Mouse (Mus musculus) left cerebral cortex, postnatal 4 days (tissue): ENCODE results near the gene Slc5a9. TPM values are rescaled to one million over a fixed set of nuclear protein-coding genes. Genes with fewer than 3 reads are reported as not detected.
"Not testable (repeated sequence)": the region's sequence is repeated elsewhere in the genome, so short reads cannot be mapped to it uniquely, and the experiment has no call there.

Experiments
- DNase-seq: peaks from one replicate; pipeline ENCODE4 v3.0.0-alpha.2; 2022
- intact Hi-C: fragments of 180-260 bp; cut with DNase I; formaldehyde crosslinking; loops from one replicate; pipeline ENCODE4 v1.15.1; 2025
- total RNA-seq, 2 experiments: library from RNA; stranded (reverse); gene quantifications; 2 replicates each; pipeline ENCODE4 v1.2.3; 2021

Gene Slc5a9
- not detected for total RNA-seq

DNA sequence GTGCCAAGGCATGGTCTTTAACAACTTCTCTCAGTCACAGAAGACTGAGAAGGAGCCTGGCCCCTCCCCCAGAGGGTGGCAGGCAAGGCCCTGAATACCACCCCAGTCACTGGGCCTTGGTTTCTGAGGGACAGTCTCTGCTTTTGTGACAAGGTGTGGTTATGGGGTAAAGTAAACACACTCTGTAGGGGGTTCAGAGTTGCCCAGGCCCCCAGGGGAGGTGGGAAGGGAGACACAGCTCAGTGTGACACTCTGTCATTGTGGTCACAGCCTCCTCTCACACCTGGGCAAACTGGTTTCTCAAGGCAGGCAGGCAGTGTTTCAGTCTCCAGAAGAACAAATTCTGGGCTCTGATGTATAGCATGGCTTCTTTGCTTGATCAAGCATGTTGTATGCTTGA is at the start of gene Slc5a9:
Gene Slc5a9, minus strand, starts transcription at position 144 of the 400 bp plus-strand sequence.
- intact Hi-C loops, result no loop called here
- DNase-seq, result no peak

DNA sequence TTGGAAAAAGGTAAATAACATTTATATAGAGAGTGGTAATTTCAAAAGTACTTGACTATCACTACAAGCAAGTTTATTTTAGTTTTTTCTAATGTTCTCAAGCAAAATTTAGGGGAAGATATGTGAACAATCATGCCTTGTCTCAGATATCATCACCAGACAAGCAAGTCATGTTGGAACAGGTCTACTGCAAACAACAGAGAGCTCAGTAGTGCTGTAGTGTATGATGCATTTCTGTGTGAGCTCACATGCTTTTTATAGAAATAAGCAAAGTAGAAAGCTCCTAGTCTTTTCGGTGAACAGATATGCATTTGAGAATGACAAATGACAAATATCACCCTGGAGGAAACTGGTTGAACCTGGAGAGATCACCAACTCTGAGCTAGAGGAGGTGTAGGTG is 16.4 kb upstream of the Slc5a9 start, which contains the start of gene Skint8:
Gene Skint8, plus strand, starts transcription at position 301 of the 400 bp plus-strand sequence.
- intact Hi-C loops, result no loop called here
- DNase-seq, result no peak

DNA sequence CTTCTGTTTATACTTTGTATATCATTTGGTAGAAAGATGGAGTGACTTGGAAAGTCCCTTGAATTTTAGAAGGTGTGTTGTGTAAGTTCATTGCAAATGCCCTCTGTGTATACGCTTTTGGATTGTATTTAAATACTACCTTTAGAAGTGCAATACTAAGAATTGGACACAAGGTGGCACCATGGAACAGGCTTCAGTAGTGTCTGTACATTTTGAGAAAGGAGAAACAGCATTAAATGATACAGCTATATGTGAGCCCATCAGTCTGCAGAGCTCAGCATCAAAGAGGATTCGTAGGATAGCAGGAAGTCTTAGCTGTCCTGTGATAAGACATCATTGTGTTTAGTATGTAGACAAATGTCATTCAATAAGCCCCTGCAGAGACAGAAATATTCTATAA is 5.2 kb upstream of the Slc5a9 start:
- intact Hi-C loops, result loop anchor here (5.0 kb wide), 1 partner anchor 64 kb away; the partner anchor contains the start of gene Skint7
- DNase-seq, result no peak

DNA sequence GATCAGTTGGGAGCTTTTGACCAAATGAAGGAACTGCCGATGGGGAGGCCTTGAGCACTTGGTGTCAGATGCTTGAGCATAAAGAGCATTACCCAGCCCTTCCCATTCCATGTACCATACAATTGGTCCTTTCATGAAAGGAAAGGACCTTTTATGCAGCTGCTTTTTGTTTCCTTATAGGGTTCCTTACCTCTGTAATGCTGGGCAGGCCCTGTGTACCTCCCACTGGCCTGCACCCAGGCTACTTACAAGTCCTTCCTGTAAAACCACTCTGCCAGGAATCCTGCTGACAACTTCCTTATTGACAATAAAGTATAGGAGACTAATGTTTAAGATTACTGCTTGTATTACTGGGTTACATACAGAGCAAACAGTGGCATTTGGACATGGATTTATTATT is 1.2 kb downstream of the Slc5a9 start:
- intact Hi-C loops, result no loop called here

DNA sequence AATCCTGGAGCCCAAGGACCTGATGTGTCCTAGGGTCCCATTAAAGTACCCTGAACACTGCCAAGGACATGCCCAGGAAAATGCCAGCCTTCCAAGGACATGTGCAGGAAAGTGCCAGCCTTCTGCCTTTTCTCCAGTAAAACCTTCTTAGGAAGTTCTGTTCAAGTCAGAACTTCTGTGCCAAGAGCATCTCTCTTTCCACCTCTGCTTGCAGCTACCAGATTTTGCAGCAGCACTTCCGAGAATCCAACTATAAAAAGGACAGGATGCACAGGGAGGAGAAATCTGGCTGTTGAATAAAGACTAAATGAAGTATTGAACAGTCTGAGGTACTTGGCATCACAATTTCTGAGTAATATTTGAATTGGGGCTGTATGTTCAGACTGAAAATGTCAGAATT is 2.2 kb downstream of the Slc5a9 start:
- intact Hi-C loops, DNase-seq: not testable (repeated sequence)

More for the DNA sequence above, 1.2 kb downstream of the Slc5a9 start:
- no peak for DNase-seq

DNA sequence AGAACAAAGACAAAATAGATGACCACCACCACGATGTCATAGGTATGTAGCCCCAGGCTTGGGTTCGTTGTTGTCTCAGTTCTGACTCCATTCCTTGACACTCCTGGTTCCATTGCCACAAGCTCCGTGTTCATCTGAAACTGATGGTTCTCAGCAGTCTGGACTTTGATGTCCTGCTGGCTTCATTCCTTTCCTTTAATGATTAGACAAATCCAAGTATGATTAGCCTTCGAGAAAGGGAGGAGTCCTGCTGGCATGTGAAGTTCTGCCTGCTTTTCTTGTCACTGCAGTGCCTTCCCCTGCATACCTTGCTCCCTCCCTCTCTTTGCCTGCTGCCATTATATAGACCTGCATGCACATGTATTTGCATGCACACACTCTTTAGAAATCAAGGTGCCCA is 4.2 kb downstream of the Slc5a9 start:
- no peak for DNase-seq

DNA sequence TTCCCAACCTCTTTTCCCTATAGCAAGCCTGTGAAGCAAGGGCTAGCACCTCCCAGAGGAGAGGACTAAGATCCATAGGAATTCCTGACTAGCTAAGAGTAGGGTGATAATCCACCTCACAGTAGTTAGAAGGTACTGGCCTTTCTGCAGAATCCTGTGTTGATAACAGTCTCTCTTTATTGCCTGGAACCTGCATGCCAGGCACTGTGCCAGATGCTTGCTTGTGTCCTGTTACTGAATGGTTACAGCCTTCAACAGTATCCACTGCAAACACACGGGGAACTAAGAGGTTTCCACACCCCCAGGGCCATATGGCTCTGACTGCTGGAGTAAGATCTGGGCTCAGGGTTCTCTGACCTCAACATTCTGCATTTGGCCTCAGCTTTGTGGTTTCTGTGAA is 5.0 kb downstream of the Slc5a9 start:
- no peak for DNase-seq
- intact Hi-C loops, result no loop called here

More for the DNA sequence above, 4.2 kb downstream of the Slc5a9 start:
- intact Hi-C loops, result no loop called here

DNA sequence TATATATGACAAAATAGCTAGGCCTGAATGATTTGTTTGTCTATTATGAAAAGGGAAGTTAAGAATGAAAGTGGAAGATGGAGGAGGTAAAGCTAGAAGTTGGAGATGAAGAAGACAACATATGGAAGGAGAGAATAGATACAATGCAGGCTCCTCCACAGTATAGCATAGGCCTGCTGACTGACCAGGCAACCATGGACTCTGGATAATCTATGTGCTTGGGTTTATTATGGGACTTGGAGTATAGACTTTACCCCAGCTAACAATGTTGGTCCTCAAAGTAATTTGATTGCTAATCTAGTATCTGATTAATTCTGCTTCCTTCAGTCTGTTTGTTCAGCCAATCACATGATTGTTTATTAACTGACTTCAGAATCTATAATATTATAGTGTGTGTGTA is 10.6 kb downstream of the Slc5a9 start:
- intact Hi-C loops, result no loop called here
- DNase-seq, result no peak

DNA sequence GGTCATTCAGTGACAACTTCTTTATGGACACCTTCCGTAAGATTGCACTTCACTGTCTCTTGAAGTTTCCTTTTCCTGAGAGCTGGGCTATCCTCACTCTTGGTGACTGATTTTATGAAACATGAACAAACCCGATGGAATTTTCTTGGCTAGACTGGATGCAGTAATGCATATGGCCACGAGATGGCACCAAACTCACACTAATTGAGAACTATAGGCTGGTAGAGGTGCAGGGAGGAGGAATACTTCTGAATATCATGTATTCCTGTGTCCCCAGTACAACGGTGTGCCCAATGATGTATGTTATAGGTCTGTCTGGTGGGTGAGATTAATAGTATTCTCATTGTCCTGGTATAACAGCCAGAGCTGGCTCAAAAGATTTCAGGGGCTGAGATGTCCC is 16.1 kb downstream of the Slc5a9 start:
- intact Hi-C loops, result no loop called here
- DNase-seq, result peak; percentile 55

DNA sequence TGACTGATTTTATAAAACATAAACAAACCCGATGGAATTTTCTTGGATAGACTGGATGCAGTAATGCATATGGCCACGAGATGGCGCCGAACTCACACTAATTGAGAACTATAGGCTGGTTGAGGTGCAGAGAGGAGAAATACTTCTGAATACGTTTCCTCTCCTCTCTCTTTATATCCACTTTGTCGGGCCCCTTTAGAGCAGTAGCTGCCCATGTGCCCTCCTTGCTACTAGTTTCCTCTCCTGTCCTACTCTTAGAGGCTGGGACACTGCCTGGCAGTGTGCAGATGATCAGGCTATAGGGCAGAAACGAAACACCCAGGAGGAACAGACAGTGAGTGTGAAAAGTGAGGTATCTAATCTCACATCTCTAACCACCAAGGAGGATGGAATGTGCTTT is 16.7 kb downstream of the Slc5a9 start:
- peak; percentile 62 for DNase-seq
- intact Hi-C loops, result no loop called here

DNA sequence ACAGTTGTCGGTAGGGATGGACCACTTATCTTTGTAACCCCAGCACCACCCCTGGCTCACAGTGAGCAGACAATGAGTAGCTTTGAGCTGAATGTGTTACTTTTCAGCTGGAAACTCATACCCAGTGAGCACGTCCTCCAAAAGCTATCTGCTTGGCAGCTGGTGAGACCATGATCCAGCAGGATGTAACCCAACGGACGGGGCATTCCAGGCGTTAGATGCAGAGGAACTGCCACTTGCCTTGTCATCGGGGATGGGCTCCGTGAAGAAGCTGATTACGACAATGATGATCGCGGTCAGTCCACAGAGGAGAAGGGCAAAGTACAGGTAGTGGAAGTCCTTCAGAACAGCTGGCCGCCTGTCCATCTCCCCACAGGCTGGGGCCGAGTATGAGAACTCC is 19.2 kb downstream of the Slc5a9 start:
- intact Hi-C loops, result no loop called here
- no peak for DNase-seq

DNA sequence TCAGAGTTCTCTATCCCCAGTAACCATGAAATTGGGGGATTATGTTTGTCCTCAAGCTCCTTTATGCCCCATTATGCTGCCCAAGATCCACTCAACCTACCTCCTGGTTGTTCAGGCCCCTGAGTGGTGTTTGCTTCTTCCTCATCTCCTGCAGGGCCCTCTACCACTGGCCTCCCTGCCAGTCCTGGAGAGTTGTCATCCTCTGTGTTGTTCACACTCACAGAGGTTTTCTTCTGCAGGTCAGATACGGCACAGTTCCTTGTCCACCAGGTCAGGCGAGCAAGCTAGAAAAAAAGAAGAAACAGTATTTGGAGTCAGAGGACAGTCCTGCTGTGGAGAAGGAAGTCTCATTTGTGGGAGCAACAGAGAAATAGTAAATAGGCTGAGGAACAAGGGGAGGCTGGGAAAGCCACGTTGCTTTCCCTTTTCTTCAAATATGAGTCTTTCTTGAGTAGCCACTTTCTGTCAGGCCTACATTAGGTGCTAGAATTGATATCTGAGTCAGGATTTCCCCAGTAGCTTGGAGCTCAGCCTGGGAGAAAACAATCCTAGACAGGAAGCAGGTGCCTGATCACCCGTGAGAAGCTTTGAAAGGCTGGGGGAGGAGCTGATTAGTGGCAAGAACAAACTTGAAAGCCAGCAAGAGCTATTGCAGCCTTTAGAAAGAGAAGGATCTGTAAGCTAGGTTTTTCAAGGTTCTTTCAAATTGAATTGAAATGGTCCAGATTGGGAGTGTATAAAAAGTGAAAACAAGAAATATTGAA is 22.4 kb downstream of the Slc5a9 start:
- intact Hi-C loops, result no loop called here
- DNase-seq, result no peak

DNA sequence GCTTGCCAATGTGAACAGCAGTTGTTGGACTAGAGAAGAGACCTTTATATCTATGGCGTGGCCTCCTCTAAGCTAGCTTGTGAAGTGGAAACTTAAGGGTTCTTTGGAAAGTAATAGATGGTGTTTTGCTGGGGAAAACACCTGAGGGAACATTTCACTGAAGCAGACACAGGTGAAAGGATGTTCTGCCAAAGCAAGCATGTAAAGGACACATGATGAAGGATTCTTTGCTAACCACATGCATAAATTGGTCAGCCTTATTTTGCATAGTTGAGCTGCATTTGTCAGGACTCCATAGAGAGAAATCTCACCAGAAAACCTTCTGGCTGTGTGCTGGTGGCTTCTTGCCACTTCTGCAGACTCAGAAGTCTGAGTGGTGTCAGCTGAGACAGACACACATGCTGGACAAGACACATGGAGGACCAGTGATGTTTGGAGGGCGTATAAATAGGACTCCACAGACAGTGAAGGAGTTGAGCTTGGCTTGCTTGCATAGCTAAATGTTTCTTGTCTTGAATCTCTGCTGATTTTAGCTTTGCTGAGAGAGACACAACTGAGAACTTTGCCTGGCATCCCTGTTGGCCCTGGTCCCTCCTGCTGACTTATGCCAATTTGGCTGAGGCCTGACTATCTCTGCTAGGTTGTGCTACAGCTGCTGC is 34.8 kb downstream of the Slc5a9 start:
- intact Hi-C loops, result no loop called here
- no peak for DNase-seq

DNA sequence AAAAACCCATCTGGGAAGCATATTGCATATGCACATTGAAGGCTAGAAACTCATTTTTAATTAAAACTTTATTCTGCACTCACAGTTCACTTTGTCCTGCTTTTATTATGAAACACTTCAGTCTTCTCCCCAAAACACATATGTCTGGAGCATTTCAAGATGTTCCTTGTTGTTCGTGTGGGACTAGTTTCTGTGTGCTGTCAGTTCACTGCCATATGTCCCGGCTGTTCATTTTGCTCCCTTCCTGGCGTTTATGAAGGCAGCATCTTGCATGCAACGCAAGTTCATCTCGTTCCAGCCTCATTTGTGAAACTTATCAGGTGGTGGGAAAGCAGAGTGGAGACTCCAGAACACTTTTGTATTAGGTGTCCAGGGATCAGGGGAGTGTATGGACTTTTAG is 36.0 kb downstream of the Slc5a9 start:
- DNase-seq, result no peak
- intact Hi-C loops, result no loop called here

DNA sequence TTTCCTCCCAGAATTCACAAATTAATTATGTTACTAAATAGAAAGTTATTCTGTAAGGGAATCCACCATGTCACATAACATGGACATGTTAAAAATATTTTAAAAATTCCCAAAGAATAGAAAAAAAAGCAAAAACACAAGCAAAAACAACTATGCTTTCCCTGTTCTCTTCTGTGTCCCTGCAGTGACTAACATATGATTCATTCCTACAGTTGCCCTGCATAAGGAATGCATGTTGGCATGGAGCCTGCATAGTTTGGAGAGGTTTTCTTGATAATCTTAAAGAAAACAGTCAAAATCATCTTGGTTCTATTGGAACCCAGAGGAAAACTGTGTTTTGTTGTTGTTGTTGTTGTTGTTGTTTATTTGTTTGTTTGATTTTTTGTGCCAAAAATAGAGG is 50.1 kb downstream of the Slc5a9 start:
- intact Hi-C loops, result no loop called here
- DNase-seq, result no peak

DNA sequence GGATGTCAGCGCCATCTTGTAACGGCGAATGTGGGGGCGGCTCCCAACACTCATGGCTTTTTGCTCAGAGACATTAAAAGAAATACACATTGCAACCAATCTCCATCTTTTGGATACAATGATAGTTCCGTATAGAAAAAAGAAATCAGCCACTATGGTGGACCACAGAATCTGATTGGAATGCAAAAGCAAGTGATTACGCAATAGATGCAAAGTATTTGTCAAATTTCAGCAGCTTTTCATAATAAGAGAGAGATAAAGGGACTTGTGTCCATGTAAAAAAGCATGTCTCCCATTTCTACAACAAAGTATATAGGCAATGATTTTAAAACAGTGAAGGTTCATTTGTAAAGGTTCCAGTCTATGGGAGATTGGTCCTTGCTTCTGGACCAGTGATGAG is 63.8 kb downstream of the Slc5a9 start:
- DNase-seq, result no peak
- intact Hi-C loops, result no loop called here

Other genes with a start within 250 kb of the Slc5a9 start
- 10 to 100 TPM in 1 of 2 experiments, 1 to 10 TPM in 1; 8.4 to 10.1 TPM for gene Spata6, start 182.9 kb downstream of the Slc5a9 start, total RNA-seq
- gene Skint8, start 16.5 kb upstream of the Slc5a9 start, total RNA-seq, result under 1 TPM in 1 of 2 experiments, not detected in 1; 0.14 TPM
- under 1 TPM in 1 of 2 experiments, not detected in 1; 0.42 TPM for gene Skint7, start 70.0 kb upstream of the Slc5a9 start, total RNA-seq
- gene Skint1, start 103.4 kb upstream of the Slc5a9 start, total RNA-seq, result not detected
- gene Skint4, start 169.1 kb upstream of the Slc5a9 start, total RNA-seq, result not detected